Mouse (Mus musculus) midbrain, embryonic 12.5 days (tissue): ENCODE data around the gene Sox12. TPM values are rescaled to one million over a fixed set of nuclear protein-coding genes. Genes with fewer than 3 reads are reported as not detected.
"Not testable (repeated sequence)": the region's sequence is repeated elsewhere in the genome, so short reads cannot be mapped to it uniquely, and the experiment has no call there.

ENCODE experiments used
- ATAC-seq: fragments of 200-750 bp; cut with Nextera tagmentation; 2 replicates; pipeline ENCODE4 v1.8.0; 2017; ENCODE audit warnings: low read depth, moderate TSS enrichment, moderate library complexity; ENCODE audit not compliant: low FRiP score
- H3K27ac ChIP-seq: fragments of 300-500 bp; sonication (generic); replicated peaks from 2 replicates; pipeline ENCODE4 v1.5.1; 2016; ENCODE audit warnings: mild to moderate bottlenecking
- H3K27me3 ChIP-seq: fragments of 300-500 bp; sonication (generic); 2 replicates; pipeline ENCODE4 v1.6.1; 2016; ENCODE audit warnings: mild to moderate bottlenecking
- H3K36me3 ChIP-seq: fragments of 300-500 bp; sonication (generic); 2 replicates; pipeline ENCODE4 v1.6.1; 2016
- H3K4me1 ChIP-seq: fragments of 300-500 bp; sonication (generic); 2 replicates; pipeline ENCODE4 v1.6.1; 2016
- H3K4me2 ChIP-seq: fragments of 300-500 bp; sonication (generic); replicated peaks from 2 replicates; pipeline ENCODE4 v1.6.1; 2016; ENCODE audit warnings: mild to moderate bottlenecking, moderate library complexity
- H3K4me3 ChIP-seq: fragments of 300-500 bp; sonication (generic); 2 replicates; pipeline ENCODE4 v1.5.1; 2016; ENCODE audit warnings: mild to moderate bottlenecking
- H3K9ac ChIP-seq: fragments of 300-500 bp; sonication (generic); replicated peaks from 2 replicates; pipeline ENCODE4 v1.6.1; 2016; ENCODE audit warnings: mild to moderate bottlenecking, moderate library complexity
- H3K9me3 ChIP-seq: fragments of 300-500 bp; sonication (generic); 2 replicates; pipeline ENCODE4 v1.6.1; 2016; ENCODE audit warnings: mild to moderate bottlenecking
- WGBS: fragments of 180-500 bp; shearing (Covaris S2); methylation state at CpG from one replicate; pipeline ENCODE4 v1.1.7; 2016; 5-methylcytosine and 5-hydroxymethylcytosine counted together
- polyA plus RNA-seq: library from polyadenylated mRNA; unstranded; fragments of >200 nt; fragmentation: Nextera tagmentation; extraction: Ambion mirVana; gene quantifications from 2 replicates; pipeline ENCODE4 v1.2.1, GENCODE M21; 2016

Sox12 gene
- polyA plus RNA-seq: 15.6 and 18.7 TPM in 2 replicates

- Histone ChIP-seq H3K9me3 (no peaks in the 10 kb centered on the region), H3K4me1 (peaks cover 40% of the 10 kb centered on the region), H3K4me3 (peak within 1 kb of the TSS; percentile 92), H3K27me3 (no peaks in the 10 kb centered on the region), H3K4me2 (peak within 1 kb of the TSS; percentile 63), H3K36me3 (no peaks in the 10 kb centered on the region), H3K27ac (peak within 1 kb of the TSS; percentile 98), H3K9ac (peak within 1 kb of the TSS; percentile 93)
- WGBS: under 1% methylated on average over 79 of the region's 104 CpGs
- peak; percentile 57 for ATAC-seq
These were observed at the start of gene Sox12 for GRCm38 (mm10) chr2:152397680-152398435. TSS of gene Sox12 (minus strand) at chr2:152398063.

- ATAC-seq: no peak
- no peaks in the 10 kb centered on the region for H3K9me3 ChIP-seq
- H3K27me3 ChIP-seq: 0 out of 2 replicates have a peak, but pooled peaks cover 5% of the 10 kb centered on the region
- H3K36me3 ChIP-seq: no peaks in the 10 kb centered on the region
- H3K27ac ChIP-seq: no peak overlapping the region
- no peak overlapping the region for H3K9ac ChIP-seq
- no peak overlapping the region for H3K4me2 ChIP-seq
- 55% methylated on average over 5 of the region's 5 CpGs for WGBS
- no peaks in the 10 kb centered on the region for H3K4me1 ChIP-seq
- no peak overlapping the region for H3K4me3 ChIP-seq
These were observed 49.6 kb upstream of the Sox12 start for GRCm38 (mm10) chr2:152447461-152447860.

- no peak for ATAC-seq
- Histone ChIP-seq H3K27me3 (0 out of 2 replicates have a peak, but pooled peaks cover 5% of the 10 kb centered on the region), H3K9ac (no peak overlapping the region), H3K4me1 (no peaks in the 10 kb centered on the region), H3K4me2 (no peak overlapping the region), H3K36me3 (no peaks in the 10 kb centered on the region), H3K27ac (no peak overlapping the region), H3K9me3 (no peaks in the 10 kb centered on the region), H3K4me3 (no peak overlapping the region)
- 69% methylated on average over 2 of the region's 2 CpGs for WGBS
These were observed 48.8 kb upstream of the Sox12 start for GRCm38 (mm10) chr2:152446642-152447041.

DNA sequence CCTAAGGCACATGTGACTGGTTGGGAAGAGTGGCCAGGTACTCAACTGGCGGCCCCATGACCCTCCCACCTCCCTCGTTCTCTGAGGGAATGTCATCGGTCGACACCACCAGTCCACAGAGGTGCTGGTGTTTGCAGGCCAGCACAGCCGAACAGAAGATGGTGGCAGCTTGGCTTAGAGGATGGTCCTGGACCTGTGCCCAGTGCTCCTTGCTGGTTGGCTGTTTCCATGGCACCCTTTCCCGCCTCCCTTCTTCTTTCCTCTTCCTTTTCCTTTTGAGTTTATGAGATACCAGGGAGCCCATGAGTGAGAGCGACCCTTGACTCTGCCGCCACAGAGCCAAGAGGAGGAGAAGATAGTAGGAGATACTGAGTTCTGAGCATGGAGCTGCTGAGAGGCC, 45.4 kb upstream of the Sox12 start:
- no peak overlapping the region for H3K9ac ChIP-seq
- no peaks in the 10 kb centered on the region for H3K27me3 ChIP-seq
- no peak overlapping the region for H3K4me3 ChIP-seq
- no peak overlapping the region for H3K4me2 ChIP-seq
- no peak overlapping the region for H3K27ac ChIP-seq
- no peaks in the 10 kb centered on the region for H3K9me3 ChIP-seq
- H3K36me3 ChIP-seq: no peaks in the 10 kb centered on the region
- H3K4me1 ChIP-seq: no peaks in the 10 kb centered on the region
- 88% methylated on average over 8 of the region's 8 CpGs for WGBS
- no peak for ATAC-seq

- no peak for ATAC-seq
- Histone ChIP-seq H3K4me3 (no peak overlapping the region), H3K27ac (no peak overlapping the region), H3K4me2 (no peak overlapping the region), H3K9ac (no peak overlapping the region), H3K4me1 (peaks cover 1% of the 10 kb centered on the region; the same call in 1 of the 2 replicates), H3K27me3 (no peaks in the 10 kb centered on the region), H3K36me3 (no peaks in the 10 kb centered on the region), H3K9me3 (no peaks in the 10 kb centered on the region)
- 73% methylated on average over 4 of the region's 4 CpGs for WGBS
These were observed 44.5 kb upstream of the Sox12 start for GRCm38 (mm10) chr2:152442322-152442721.

DNA sequence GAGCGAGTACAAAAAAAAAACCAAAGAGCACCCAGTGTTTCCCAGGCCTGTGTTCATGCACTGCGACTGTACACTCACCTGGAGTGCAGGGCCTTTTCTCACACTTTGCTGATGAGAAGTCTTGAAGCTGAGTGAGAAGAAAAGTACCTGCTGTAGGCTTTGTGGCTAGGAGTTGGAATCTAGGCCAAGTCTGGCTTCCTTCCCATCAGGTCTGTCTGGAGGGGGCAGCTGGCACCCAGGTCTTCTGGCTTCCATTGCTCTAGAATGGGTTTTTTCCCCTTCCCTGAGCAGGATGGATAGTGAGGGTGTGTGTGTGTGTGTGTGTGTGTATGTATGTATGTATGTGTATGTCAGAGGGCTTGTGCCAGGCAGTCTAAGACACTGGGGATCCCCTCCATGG, 42.0 kb upstream of the Sox12 start:
- Histone ChIP-seq H3K9me3 (no peaks in the 10 kb centered on the region), H3K4me3 (no peak overlapping the region), H3K9ac (no peak overlapping the region), H3K27ac (no peak overlapping the region), H3K4me2 (no peak overlapping the region), H3K27me3 (0 out of 2 replicates have a peak, but pooled peaks cover 4% of the 10 kb centered on the region), H3K36me3 (no peaks in the 10 kb centered on the region), H3K4me1 (peaks cover 5% of the 10 kb centered on the region; the same call in 1 of the 2 replicates)
- WGBS: 81% methylated on average over 2 of the region's 2 CpGs
- ATAC-seq: no peak

DNA sequence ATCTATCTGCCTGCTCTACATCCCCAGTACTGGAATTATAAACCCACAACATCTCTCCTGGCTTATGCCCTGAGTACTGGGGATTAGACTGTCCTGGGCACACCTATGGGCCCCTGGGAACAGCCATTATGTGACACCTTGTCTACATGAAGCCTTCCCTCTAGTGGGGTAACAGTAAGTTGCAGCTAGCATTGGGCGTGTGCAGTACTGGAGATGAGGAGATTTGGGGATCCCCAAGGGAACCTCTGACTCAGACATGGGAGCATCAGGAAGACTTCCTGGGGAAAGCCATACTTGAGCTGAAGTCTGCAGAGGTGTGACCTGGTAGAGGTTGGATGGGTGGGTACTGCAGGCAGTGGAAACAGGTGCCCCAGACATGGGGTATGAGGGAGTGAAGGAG, 41.1 kb upstream of the Sox12 start:
- no peak for ATAC-seq
- Histone ChIP-seq H3K4me3 (no peak overlapping the region), H3K27me3 (peaks cover 4% of the 10 kb centered on the region; the same call in 1 of the 2 replicates), H3K27ac (no peak overlapping the region), H3K4me2 (no peak overlapping the region), H3K4me1 (peaks cover 5% of the 10 kb centered on the region; the same call in 1 of the 2 replicates), H3K36me3 (no peaks in the 10 kb centered on the region), H3K9ac (no peak overlapping the region), H3K9me3 (no peaks in the 10 kb centered on the region)
- 58% methylated on average over 1 of the region's 1 CpGs for WGBS

DNA sequence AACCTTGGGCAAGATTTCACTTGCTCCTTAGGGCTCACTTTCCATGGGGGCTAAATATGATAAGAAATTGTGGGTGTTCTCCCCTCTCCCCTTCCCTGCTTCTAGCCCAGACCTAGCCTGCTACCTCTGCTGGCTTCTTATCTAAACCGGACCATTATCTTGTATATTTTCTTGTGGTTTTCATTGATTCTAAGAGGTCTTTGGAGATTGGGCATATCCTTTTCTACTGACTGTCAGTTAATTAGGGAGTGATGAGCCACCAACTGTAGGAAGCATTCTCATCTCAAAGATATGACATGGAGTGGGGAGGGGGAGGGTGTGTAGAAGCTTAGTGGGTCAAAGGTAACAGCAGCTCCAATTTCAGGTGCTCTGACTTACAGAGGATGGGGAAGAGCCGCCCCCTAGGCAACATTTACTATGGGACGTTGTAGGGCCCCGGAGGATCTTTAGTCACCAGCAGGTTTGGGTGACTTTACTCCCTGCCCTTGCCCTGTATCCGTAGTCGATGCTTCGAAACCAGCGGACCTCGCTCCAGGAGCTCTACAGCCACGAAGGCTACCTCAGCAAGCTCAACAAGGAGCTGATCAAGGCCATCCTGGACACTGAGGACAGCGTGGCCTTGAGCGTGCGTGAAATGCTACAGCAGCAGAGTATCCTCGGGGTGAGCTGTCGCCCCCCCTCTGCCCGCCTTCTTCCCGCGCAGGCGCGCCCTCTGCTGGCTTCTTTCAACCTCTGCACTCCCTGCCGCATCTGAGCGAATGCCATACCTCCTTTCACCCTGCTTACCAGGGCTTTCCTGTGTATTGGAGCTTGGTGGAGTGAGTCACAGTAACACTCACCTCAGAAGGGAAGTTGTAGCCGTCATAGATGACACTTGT, 39.4 kb upstream of the Sox12 start:
- H3K27me3 ChIP-seq: peaks cover 10% of the 10 kb centered on the region; the same call in 1 of the 2 replicates
- H3K4me3 ChIP-seq: peak overlapping the region; percentile 34
- ATAC-seq: peak; percentile 81
- 4% methylated on average over 23 of the region's 23 CpGs for WGBS
- no peaks in the 10 kb centered on the region for H3K36me3 ChIP-seq
- H3K27ac ChIP-seq: 0 out of 2 replicates have a peak overlapping the region, but pooled peaks have one; percentile 2
- H3K4me1 ChIP-seq: peaks cover 5% of the 10 kb centered on the region; the same call in 1 of the 2 replicates
- peak overlapping the region; percentile 58 for H3K4me2 ChIP-seq
- H3K9ac ChIP-seq: peak overlapping the region; percentile 43; the same call in 1 of the 2 replicates
- H3K9me3 ChIP-seq: no peaks in the 10 kb centered on the region

GRCm38 (mm10) chr2:152436405-152436901, 38.6 kb upstream of the Sox12 start:
- 79% methylated on average over 7 of the region's 7 CpGs for WGBS
- H3K4me3 ChIP-seq: no peak overlapping the region
- ATAC-seq: no peak

DNA sequence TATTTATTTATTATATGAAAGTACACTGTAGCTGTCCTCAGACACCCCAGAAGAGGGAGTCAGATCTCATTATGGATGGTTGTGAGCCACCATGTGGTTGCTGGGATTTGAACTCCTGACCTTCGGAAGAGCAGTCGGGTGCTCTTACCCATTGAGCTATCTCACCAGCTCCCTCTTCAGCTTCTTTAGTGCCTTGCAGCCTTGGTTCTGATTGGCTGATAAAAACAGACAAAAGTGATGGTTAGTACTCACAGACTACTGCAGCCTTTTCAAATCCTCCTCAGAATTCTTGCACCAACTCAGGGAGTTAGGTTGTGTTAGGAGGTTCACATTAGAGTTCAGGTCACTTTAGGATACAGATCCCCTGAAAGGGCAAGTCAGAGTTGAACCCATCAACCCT, 30.6 kb upstream of the Sox12 start:
- not testable (repeated sequence) for H3K9me3 ChIP-seq, H3K4me3 ChIP-seq, H3K27ac ChIP-seq, H3K4me1 ChIP-seq, H3K36me3 ChIP-seq, H3K4me2 ChIP-seq, H3K27me3 ChIP-seq, H3K9ac ChIP-seq, ATAC-seq
- WGBS: 96% methylated on average over 2 of the region's 2 CpGs

More at GRCm38 (mm10) chr2:152436405-152436901, 38.6 kb upstream of the Sox12 start:
- Histone ChIP-seq H3K27ac (no peak overlapping the region), H3K9me3 (no peaks in the 10 kb centered on the region), H3K36me3 (no peaks in the 10 kb centered on the region), H3K4me1 (peaks cover 5% of the 10 kb centered on the region; the same call in 1 of the 2 replicates), H3K9ac (no peak overlapping the region), H3K27me3 (peaks cover 10% of the 10 kb centered on the region; the same call in 1 of the 2 replicates), H3K4me2 (no peak overlapping the region)

DNA sequence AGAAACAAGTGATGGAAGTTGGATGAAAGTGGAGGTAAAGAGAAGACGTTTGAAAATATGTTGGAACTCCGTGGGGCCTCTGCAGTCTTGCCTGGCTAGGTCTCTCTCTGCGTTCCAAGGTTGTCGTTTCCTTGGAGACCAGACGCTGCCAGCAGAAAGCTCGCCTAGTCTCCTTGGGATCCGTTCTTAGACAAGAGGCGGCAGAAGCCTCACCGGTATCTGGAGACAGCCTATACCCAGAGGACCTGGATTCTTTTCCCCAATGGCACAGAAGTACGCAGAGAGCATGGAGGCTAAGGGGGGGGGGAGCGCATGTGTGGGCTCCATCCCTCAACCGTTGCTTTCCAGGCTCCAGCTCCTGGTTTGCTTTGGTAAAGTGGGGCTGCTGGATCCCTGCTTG, 29.6 kb upstream of the Sox12 start:
- Histone ChIP-seq H3K27me3 (no peaks in the 10 kb centered on the region), H3K4me1 (peaks cover 9% of the 10 kb centered on the region; the same call in 1 of the 2 replicates), H3K4me3 (no peak overlapping the region), H3K36me3 (no peaks in the 10 kb centered on the region), H3K9me3 (no peaks in the 10 kb centered on the region), H3K9ac (0 out of 2 replicates have a peak overlapping the region, but pooled peaks have one; percentile 21), H3K27ac (no peak overlapping the region), H3K4me2 (peak overlapping the region; percentile 39)
- no peak for ATAC-seq
- WGBS: 6% methylated on average over 12 of the region's 12 CpGs
